Mouse (Mus musculus) fibroblast of lung, adult 2 months (primary cell): ENCODE measurements around the gene Efna2.

Source experiments
- DNase-seq: peaks from one replicate; pipeline ENCODE4 v3.0.0-alpha.2; 2011; ENCODE audit warnings: low read depth

Efna2 gene

DNA sequence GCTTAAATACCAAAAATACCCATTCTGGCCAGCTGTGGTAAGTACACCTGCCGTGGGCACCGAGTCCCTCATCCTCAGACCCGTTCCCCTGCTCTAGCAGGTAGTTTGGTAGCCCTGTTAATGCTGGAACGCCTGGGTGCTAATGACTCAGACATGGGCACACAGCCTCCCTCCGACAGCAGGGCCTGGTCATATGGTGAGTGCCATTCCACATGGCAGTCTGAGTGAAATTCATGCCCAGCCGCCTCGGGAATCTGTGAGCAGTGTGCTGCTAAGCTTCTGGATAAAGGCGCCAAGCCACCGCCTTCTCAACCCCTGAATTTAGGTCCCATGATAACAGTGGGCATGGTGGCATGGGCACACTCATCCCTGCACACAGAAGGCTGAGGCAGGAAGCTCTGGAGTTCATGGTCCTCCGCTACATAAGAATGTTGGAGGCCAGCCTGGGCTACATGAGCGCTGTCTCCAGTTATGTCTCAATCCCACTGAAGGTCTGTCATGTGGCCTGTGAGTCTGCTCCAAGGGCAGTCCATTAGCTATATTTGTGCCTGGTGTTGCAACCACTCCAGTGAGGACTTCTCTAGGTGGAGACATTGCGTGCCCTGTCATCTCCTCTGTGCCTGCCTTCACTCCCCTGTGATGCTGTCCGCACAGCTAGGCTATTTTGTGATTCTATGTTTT is 57.0 kb downstream of the Efna2 start:
- DNase-seq: no peak

DNA sequence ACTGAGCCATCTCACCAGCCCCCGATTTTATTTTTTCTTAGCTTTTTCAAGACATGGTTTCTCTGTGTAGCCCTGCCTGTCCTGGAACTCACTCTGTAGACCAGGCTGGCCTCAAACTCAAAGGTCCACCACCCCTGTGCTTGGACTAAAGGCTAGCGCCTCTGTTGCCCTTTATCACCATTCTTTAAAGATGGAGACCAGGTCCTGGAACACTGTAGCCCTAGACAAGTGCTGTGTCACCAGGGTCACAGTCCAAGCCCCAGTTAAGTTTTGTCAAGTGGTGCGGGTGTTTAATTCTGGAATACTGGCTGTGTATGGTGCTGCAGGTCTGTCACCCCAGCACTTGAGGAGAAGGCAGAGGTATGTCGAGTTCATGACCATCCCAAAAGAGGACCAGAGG is 57.7 kb downstream of the Efna2 start:
- DNase-seq: no peak

DNA sequence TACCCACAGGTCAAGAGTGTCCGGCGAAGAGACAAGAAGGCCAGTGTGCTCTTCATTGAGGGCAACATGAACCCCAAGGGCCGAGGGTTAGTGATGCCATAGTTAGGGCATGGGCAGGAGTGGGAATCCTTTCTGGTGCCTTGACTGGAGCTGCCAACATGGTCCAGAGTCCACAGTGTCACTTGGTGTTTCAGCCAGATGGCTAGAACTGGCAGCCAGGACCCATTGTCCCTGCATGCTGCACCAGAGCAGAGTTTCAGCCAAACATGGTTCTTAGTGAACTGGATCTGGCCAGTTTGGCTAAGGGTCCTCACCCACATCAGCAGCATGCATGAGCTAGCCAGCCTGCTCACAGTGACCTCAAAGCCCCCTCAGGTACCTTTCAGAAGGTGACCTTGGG is 59.0 kb downstream of the Efna2 start:
- DNase-seq: no peak
